Mouse (Mus musculus): ENCODE data around the gene Srsf7. TPM values are rescaled to one million over a fixed set of nuclear protein-coding genes. Genes with fewer than 3 reads are reported as not detected.

Gene Srsf7
- polyA plus RNA-seq (2012; rRNA removed): 131 and 148 TPM in 2 replicates

DNA sequence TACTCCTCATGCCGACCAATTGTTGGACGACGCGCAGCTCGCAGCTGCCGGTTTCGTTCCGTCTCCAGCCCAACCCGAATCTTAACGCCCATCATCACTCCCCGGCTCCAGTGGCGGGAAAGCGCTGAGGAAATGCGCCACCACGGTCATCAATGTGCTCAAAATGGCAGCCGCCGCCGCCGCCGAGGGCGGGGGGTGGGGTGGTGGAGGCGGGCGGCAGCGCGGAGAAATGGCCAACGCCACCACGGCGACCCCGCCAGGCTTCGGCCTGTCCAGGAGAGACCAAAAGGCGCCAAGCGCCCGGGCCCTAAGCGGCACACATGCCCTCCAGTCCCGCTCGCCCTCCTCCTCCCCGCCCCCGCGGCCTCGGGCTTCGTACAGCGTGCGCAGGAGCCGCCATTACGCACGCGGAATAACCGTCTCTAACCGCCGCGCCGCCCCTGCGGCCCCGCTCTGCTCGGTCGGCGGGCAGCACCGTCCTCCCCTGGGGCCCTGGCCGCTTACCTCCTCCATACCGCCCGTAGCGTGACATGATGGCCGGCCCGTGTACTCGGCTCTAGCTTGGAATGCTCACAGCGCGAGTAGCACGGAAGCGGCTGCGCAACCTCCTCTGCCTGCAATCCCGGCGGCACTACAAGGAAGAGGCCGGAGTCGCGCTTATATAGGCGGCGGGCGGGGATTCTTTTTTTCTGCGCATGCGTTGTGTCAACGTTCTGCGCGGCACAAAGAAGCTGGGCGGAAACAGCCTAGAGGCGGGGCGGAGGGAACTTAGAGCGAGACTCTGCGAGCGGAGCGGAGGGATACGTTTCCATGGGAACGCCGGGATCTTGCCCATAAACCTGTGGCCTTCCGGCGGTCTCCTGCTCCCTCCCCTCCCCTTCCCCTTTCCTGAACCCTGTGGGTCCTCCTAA lies at the start of gene Srsf7, which contains the start of gene Ttc39d:
Srsf7 (minus strand) TSS at position 637 of the 911 bp plus-strand sequence.
Ttc39d (plus strand) TSS at position 790 of the 911 bp plus-strand sequence.
- peak within 1 kb of the TSS; percentile 45 for H3K27ac ChIP-seq (ENCODE audit: control insufficient read depth, insufficient read depth, low read length)
- TF ChIP-seq CTCF (IDR thresholded peaks at IDR 0.05; ENCODE audit: borderline replicate concordance, control insufficient read depth, extremely low read depth, insufficient read depth, low read length, poor library complexity) (peak; percentile 45; the same call in 1 of the 2 replicates), POLR2A (IDR thresholded peaks at IDR 0.05; ENCODE audit: control insufficient read depth, extremely low read depth, insufficient read depth, low read length, poor library complexity) (peak; percentile 100)
- no peaks in the 10 kb centered on the region for H3K27me3 ChIP-seq (ENCODE audit: control insufficient read depth, insufficient read depth, low read length)
- under 1% methylated on average over 95 of the region's 95 CpGs for WGBS
- H3K4me3 ChIP-seq (ENCODE audit: control insufficient read depth, insufficient read depth, low read length): peak within 1 kb of the TSS; percentile 70
- DNase-seq: peak; percentile 97
- peaks cover 37% of the 10 kb centered on the region for H3K36me3 ChIP-seq (ENCODE audit: control insufficient read depth, insufficient read depth, low read length)
- no peaks in the 10 kb centered on the region for H3K4me1 ChIP-seq (replicated peaks; ENCODE audit: control insufficient read depth, insufficient read depth, low read length)

DNA sequence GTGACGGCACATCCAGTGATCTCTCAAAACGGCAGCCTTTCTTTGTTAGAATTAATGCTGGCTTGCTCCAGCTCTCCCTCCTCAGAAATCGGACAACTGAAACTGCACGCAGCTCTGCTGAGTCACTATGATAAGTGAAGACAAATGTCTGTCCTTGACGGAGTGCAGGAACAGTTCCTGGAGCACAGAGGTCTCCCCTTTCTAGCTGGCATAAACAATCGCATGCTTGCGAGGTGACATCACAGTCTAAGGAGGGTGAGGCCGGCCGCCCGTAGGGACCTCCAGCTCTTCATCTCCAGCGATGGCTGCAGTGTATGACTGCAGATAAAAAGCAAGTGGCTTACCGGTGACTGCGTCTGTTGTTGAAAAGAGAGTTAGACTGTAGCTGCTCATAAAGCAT lies 48.1 kb upstream of the Srsf7 start:
- Histone ChIP-seq H3K4me3 (ENCODE audit: control insufficient read depth, insufficient read depth, low read length) (no peak overlapping the region), H3K4me1 (replicated peaks; ENCODE audit: control insufficient read depth, insufficient read depth, low read length) (no peaks in the 10 kb centered on the region), H3K27me3 (ENCODE audit: control insufficient read depth, insufficient read depth, low read length) (no peaks in the 10 kb centered on the region), H3K36me3 (ENCODE audit: control insufficient read depth, insufficient read depth, low read length) (peaks cover 61% of the 10 kb centered on the region), H3K27ac (ENCODE audit: control insufficient read depth, insufficient read depth, low read length) (no peak overlapping the region)
- no peak for DNase-seq
- 92% methylated on average over 13 of the region's 13 CpGs for WGBS
- TF ChIP-seq CTCF (IDR thresholded peaks at IDR 0.05; ENCODE audit: borderline replicate concordance, control insufficient read depth, extremely low read depth, insufficient read depth, low read length, poor library complexity) (no peak), POLR2A (IDR thresholded peaks at IDR 0.05; ENCODE audit: control insufficient read depth, extremely low read depth, insufficient read depth, low read length, poor library complexity) (no peak)

DNA sequence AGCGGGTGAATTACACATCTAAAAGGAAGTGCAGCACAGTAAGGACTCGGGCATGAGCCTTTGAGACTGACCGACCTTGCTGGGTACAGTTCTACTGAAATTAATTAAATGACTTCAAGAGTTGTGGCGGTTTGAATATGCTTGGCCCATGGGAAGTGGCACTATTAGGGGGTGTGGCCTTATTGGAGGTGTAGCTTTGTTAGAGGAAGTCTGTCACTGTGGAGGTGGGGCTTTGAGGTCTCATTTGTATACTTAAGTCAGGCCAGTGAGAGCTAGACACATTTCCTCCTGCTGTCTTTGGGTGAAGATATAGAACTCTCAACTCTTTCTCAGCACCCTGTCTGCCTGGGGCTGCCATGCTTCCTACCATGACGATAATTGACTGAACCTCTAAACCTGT lies 47.3 kb upstream of the Srsf7 start:
- TF ChIP-seq POLR2A (IDR thresholded peaks at IDR 0.05; ENCODE audit: control insufficient read depth, extremely low read depth, insufficient read depth, low read length, poor library complexity): no peak
- TF ChIP-seq CTCF (IDR thresholded peaks at IDR 0.05; ENCODE audit: borderline replicate concordance, control insufficient read depth, extremely low read depth, insufficient read depth, low read length, poor library complexity): no peak
- Histone ChIP-seq H3K27ac (ENCODE audit: control insufficient read depth, insufficient read depth, low read length) (no peak overlapping the region), H3K27me3 (ENCODE audit: control insufficient read depth, insufficient read depth, low read length) (no peaks in the 10 kb centered on the region), H3K4me1 (replicated peaks; ENCODE audit: control insufficient read depth, insufficient read depth, low read length) (no peaks in the 10 kb centered on the region), H3K36me3 (ENCODE audit: control insufficient read depth, insufficient read depth, low read length) (peaks cover 64% of the 10 kb centered on the region), H3K4me3 (ENCODE audit: control insufficient read depth, insufficient read depth, low read length) (no peak overlapping the region)
- no peak for DNase-seq
- WGBS: over 99% methylated on average over 5 of the region's 5 CpGs

DNA sequence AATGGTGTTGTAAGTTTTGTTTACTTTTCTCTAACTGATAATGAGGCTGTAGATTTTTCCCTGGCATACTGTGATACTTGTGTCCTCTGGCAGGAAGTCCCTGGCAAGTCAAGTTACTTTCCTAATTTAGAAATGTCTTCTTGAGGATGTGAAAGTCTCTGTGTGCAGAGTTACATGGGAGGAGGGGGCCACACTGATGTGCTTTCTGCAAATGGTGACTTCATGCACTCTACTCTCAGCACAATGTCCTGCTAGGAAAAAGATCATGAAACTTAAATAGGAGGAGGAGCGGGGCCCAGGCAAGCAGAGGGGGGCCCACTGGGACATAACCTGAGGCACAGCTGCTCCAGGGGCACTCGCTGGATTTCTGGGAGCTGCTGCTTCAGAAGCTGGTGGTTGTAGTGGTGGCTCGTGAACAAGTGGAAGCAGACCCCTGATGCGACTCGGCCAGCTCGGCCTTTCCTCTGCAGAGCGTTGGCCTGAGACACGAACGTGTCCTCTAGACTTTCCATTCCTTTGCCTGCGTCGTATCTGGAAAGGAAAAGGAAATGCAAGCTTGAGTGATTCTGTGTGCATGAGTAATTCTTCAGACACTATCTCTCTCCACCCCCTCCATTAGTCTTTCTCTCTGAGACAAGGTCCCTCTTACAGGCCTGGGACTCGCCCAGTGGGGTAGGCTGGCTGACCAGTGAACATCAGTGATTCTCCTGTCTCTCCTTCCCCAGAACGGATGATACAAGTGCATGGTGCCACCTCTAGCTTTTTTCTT lies 45.8 kb upstream of the Srsf7 start:
- TF ChIP-seq CTCF (IDR thresholded peaks at IDR 0.05; ENCODE audit: borderline replicate concordance, control insufficient read depth, extremely low read depth, insufficient read depth, low read length, poor library complexity) (no peak), POLR2A (IDR thresholded peaks at IDR 0.05; ENCODE audit: control insufficient read depth, extremely low read depth, insufficient read depth, low read length, poor library complexity) (no peak)
- no peak for DNase-seq
- peaks cover 60% of the 10 kb centered on the region for H3K36me3 ChIP-seq (ENCODE audit: control insufficient read depth, insufficient read depth, low read length)
- no peak overlapping the region for H3K4me3 ChIP-seq (ENCODE audit: control insufficient read depth, insufficient read depth, low read length)
- 94% methylated on average over 13 of the region's 13 CpGs for WGBS
- H3K27ac ChIP-seq (ENCODE audit: control insufficient read depth, insufficient read depth, low read length): no peak overlapping the region
- no peaks in the 10 kb centered on the region for H3K4me1 ChIP-seq (replicated peaks; ENCODE audit: control insufficient read depth, insufficient read depth, low read length)
- H3K27me3 ChIP-seq (ENCODE audit: control insufficient read depth, insufficient read depth, low read length): no peaks in the 10 kb centered on the region

DNA sequence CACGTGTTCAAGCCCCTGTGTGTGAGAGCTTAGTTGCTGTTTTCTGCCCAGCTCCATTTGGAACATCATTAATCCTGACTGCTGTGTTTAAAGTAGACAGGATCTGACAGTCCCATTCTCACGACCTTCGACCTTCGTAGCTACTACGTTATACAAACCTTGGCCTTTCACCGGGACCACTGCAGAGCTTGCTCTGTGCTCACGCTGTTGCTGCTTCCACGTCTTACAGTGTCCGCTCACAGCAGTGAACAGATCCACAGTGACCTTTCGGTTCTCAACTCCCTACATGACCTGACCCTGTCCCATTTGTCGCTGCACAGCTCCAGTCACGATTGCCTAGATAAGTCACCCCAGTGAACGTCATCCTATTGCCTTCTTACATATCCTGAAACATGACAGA lies 36.0 kb upstream of the Srsf7 start:
- Histone ChIP-seq H3K4me3 (ENCODE audit: control insufficient read depth, insufficient read depth, low read length) (no peak overlapping the region), H3K4me1 (replicated peaks; ENCODE audit: control insufficient read depth, insufficient read depth, low read length) (no peaks in the 10 kb centered on the region), H3K36me3 (ENCODE audit: control insufficient read depth, insufficient read depth, low read length) (peaks cover 37% of the 10 kb centered on the region), H3K27me3 (ENCODE audit: control insufficient read depth, insufficient read depth, low read length) (no peaks in the 10 kb centered on the region), H3K27ac (ENCODE audit: control insufficient read depth, insufficient read depth, low read length) (no peak overlapping the region)
- DNase-seq: no peak
- 96% methylated on average over 13 of the region's 13 CpGs for WGBS
- no peak for TF ChIP-seq POLR2A (IDR thresholded peaks at IDR 0.05; ENCODE audit: control insufficient read depth, extremely low read depth, insufficient read depth, low read length, poor library complexity)
- TF ChIP-seq CTCF (IDR thresholded peaks at IDR 0.05; ENCODE audit: borderline replicate concordance, control insufficient read depth, extremely low read depth, insufficient read depth, low read length, poor library complexity): no peak

DNA sequence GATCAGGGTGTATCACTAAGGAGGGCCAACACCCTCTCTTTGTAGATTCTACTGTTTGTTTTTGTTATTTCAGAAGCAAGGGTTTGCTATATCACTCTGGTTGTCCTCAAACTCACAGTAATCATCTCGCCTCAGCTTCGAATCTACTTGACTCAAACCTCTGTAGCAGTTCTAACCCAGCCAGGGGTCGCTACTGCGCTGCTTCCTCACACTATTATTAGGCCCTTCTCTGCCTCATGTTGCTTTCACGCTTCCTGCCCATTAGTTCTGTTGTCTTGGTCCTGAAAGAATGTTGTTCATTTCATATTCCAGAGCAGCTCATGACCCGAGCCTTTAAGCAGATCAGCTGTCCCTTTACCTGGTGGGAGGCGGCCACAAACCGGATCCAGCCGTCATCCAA lies 34.5 kb upstream of the Srsf7 start:
- H3K4me3 ChIP-seq (ENCODE audit: control insufficient read depth, insufficient read depth, low read length): no peak overlapping the region
- TF ChIP-seq CTCF (IDR thresholded peaks at IDR 0.05; ENCODE audit: borderline replicate concordance, control insufficient read depth, extremely low read depth, insufficient read depth, low read length, poor library complexity) (no peak), POLR2A (IDR thresholded peaks at IDR 0.05; ENCODE audit: control insufficient read depth, extremely low read depth, insufficient read depth, low read length, poor library complexity) (no peak)
- WGBS: 96% methylated on average over 9 of the region's 9 CpGs
- DNase-seq: no peak
- H3K27ac ChIP-seq (ENCODE audit: control insufficient read depth, insufficient read depth, low read length): no peak overlapping the region
- H3K27me3 ChIP-seq (ENCODE audit: control insufficient read depth, insufficient read depth, low read length): no peaks in the 10 kb centered on the region
- no peaks in the 10 kb centered on the region for H3K4me1 ChIP-seq (replicated peaks; ENCODE audit: control insufficient read depth, insufficient read depth, low read length)
- H3K36me3 ChIP-seq (ENCODE audit: control insufficient read depth, insufficient read depth, low read length): peaks cover 39% of the 10 kb centered on the region

Measured in thymus, adult 2 months (tissue).